Mouse (Mus musculus) heart, postnatal 0 days (tissue): ENCODE data around the gene Ccl26.

Source experiments
- CTCF ChIP-seq: IDR thresholded peaks from 2 replicates; pipeline ENCODE4 v1.5.1; 2016; ENCODE audit warnings: antibody characterized with exemption, control low read depth, low read depth
- EP300 ChIP-seq: IDR thresholded peaks from 2 replicates; pipeline ENCODE4 v1.6.1; 2016; ENCODE audit warnings: antibody characterized with exemption, low read depth

DNA sequence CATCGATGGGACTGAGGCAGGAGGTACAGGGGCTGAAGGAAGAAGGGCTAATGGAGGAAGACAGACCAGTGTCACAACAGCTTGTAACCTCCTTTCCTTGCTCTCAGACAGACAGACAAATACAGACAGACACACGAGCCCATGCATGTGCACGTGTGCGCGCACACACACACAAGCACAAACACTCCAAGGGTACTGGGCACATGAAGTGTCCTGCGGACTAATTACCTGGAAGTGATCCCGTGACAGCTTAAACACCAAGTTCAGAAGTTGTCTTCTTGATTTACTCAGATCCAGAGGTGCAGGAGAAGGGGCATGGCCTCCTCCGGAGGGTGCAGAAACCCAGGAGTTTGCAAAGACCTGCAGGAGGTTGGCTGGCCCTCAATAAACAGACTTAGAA is 22.3 kb upstream of the Ccl26 start:
- TF ChIP-seq EP300 (no peak), CTCF (no peak)
